Mouse (Mus musculus) brain, embryonic 14.5 days (tissue): Measurements from ENCODE around the gene Kcnip4.

ENCODE experiments used
- CTCF ChIP-seq: fragments of 200-500 bp; IDR thresholded peaks from 2 replicates; pipeline ENCODE4 v1.5.1; 2012; ENCODE audit warnings: inconsistent platforms, mild to moderate bottlenecking, moderate library complexity, borderline replicate concordance; ENCODE audit not compliant: insufficient read depth, insufficient read length; ENCODE audit errors: extremely low read depth
- POLR2A ChIP-seq: fragments of 200-500 bp; IDR thresholded peaks from 2 replicates; pipeline ENCODE4 v1.6.1; 2012; ENCODE audit warnings: mild to moderate bottlenecking, inconsistent platforms, borderline replicate concordance; ENCODE audit not compliant: poor library complexity, insufficient read depth, insufficient read length, severe bottlenecking; ENCODE audit errors: extremely low read depth

DNA sequence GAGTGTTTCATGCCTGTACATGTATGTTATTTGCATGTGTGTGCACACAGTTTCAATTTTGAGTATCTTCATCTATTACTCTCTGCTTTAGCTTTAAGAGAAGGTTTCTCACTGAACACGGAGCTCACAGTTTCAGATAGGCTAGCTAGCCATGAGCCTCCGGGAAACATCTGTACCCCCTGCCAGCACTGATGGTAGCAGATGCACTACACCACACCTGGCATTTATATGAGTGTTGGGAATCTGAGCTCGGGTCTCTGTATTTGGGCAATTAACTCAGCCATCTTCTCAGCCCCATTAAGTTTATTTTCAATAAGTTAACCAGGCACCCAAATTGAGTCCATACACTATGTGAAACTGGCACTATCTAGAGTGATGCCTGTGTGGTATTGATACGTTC is 1113.2 kb downstream of the Kcnip4 start:
- TF ChIP-seq CTCF = no peak
- no peak for TF ChIP-seq POLR2A
